Mouse (Mus musculus) midbrain, embryonic 11.5 days (tissue): Measurements from ENCODE around the gene Slc25a44. TPM values are rescaled to one million over a fixed set of nuclear protein-coding genes. Genes with fewer than 3 reads are reported as not detected.
"Not testable (repeated sequence)": the region's sequence is repeated elsewhere in the genome, so short reads cannot be mapped to it uniquely, and the experiment has no call there.

ENCODE experiments used
- ATAC-seq: fragments of 200-750 bp; cut with Nextera tagmentation; 2 replicates; pipeline ENCODE4 v1.8.0; 2017; ENCODE audit warnings: moderate TSS enrichment, moderate library complexity; ENCODE audit not compliant: low FRiP score
- DNase-seq: peaks from one replicate; pipeline ENCODE4 v3.0.0; 2015; ENCODE audit warnings: low spot score; ENCODE audit errors: missing footprints
- H3K27ac ChIP-seq: fragments of 300-500 bp; sonication (generic); 2 replicates; pipeline ENCODE4 v1.5.1; 2014; ENCODE audit warnings: low read depth, low read length
- H3K27me3 ChIP-seq: fragments of 300-500 bp; sonication (generic); 2 replicates; pipeline ENCODE4 v1.6.1; 2014; ENCODE audit warnings: mild to moderate bottlenecking, low read length, moderate library complexity, mixed read lengths; ENCODE audit not compliant: control insufficient read depth, insufficient read depth
- H3K36me3 ChIP-seq: fragments of 300-500 bp; sonication (generic); 2 replicates; pipeline ENCODE4 v1.6.1; 2014; ENCODE audit warnings: mild to moderate bottlenecking, low read length, moderate library complexity, mixed read lengths; ENCODE audit not compliant: control insufficient read depth, insufficient read depth
- H3K4me1 ChIP-seq: fragments of 300-500 bp; sonication (generic); 2 replicates; pipeline ENCODE4 v1.6.1; 2014; ENCODE audit warnings: low read length; ENCODE audit not compliant: control insufficient read depth, insufficient read depth
- H3K4me2 ChIP-seq: fragments of 300-500 bp; sonication (generic); 2 replicates; pipeline ENCODE4 v1.6.1; 2014; ENCODE audit warnings: mild to moderate bottlenecking, moderate library complexity
- H3K4me3 ChIP-seq: fragments of 300-500 bp; sonication (generic); 2 replicates; pipeline ENCODE4 v1.5.1; 2014; ENCODE audit warnings: low read depth, low read length
- H3K9ac ChIP-seq: fragments of 300-500 bp; sonication (generic); 2 replicates; pipeline ENCODE4 v1.6.1; 2014; ENCODE audit warnings: low read length
- H3K9me3 ChIP-seq: fragments of 300-500 bp; sonication (generic); 2 replicates; pipeline ENCODE4 v1.6.1; 2016; ENCODE audit warnings: low read length; ENCODE audit not compliant: control insufficient read depth
- WGBS: fragments of 180-500 bp; shearing (Covaris S2); extraction: QIAGEN DNeasy Blood & Tissue Kit; methylation state at CpG from one replicate; pipeline ENCODE4 v1.1.7; 2014; 5-methylcytosine and 5-hydroxymethylcytosine counted together
- polyA plus RNA-seq: library from polyadenylated mRNA; unstranded; fragments of >200 nt; fragmentation: Nextera tagmentation; extraction: Ambion mirVana; gene quantifications from 2 replicates; pipeline ENCODE4 v1.2.1, GENCODE M21; 2014

The Slc25a44 gene
- polyA plus RNA-seq, 1 experiment from 2014 or later = 20.8 TPM

GRCm38 (mm10) chr3:88393776-88394375 lies 31.1 kb downstream of the Slc25a44 start:
- WGBS = 91% methylated on average over 9 of the region's 9 CpGs
- no peaks in the 10 kb centered on the region; the same call in 1 of the 2 replicates for H3K9me3 ChIP-seq

GRCm38 (mm10) chr3:88384364-88384763 lies 40.6 kb downstream of the Slc25a44 start, which contains the start of gene Bglap:
Gene Bglap, minus strand, starts transcription at chr3:88384464.
- WGBS = 82% methylated on average over 5 of the region's 5 CpGs

More at GRCm38 (mm10) chr3:88393776-88394375, 31.1 kb downstream of the Slc25a44 start:
- Histone ChIP-seq H3K9ac (no peak overlapping the region), H3K4me3 (no peak overlapping the region), H3K27me3 (no peaks in the 10 kb centered on the region), H3K27ac (no peak overlapping the region), H3K4me2 (no peak overlapping the region), H3K4me1 (no peaks in the 10 kb centered on the region), H3K36me3 (0 out of 2 replicates have a peak, but pooled peaks cover 2% of the 10 kb centered on the region)
- ATAC-seq (no peak), DNase-seq (no peak)

GRCm38 (mm10) chr3:88382383-88382782 lies 42.6 kb downstream of the Slc25a44 start:
- H3K36me3 ChIP-seq, H3K4me2 ChIP-seq, DNase-seq, H3K4me3 ChIP-seq, H3K27me3 ChIP-seq, H3K9me3 ChIP-seq, H3K27ac ChIP-seq, H3K9ac ChIP-seq, H3K4me1 ChIP-seq: not testable (repeated sequence)
- peak; percentile 14; the same call in 1 of the 2 replicates for ATAC-seq
- 27% methylated on average over 1 of the region's 7 CpGs for WGBS

More at GRCm38 (mm10) chr3:88384364-88384763, 40.6 kb downstream of the Slc25a44 start, which contains the start of gene Bglap:
- no peak within 1 kb of the TSS for H3K9ac ChIP-seq
- H3K4me1 ChIP-seq = peaks cover 2% of the 10 kb centered on the region; the same call in 1 of the 2 replicates
- ATAC-seq (no peak), DNase-seq (no peak)
- no peak within 1 kb of the TSS for H3K27ac ChIP-seq
- H3K9me3 ChIP-seq = no peaks in the 10 kb centered on the region
- no peak within 1 kb of the TSS for H3K4me3 ChIP-seq
- no peaks in the 10 kb centered on the region for H3K36me3 ChIP-seq
- H3K27me3 ChIP-seq = no peaks in the 10 kb centered on the region
- no peak within 1 kb of the TSS for H3K4me2 ChIP-seq

GRCm38 (mm10) chr3:88381389-88382315 lies 43.3 kb downstream of the Slc25a44 start:
- not testable (repeated sequence) for H3K36me3 ChIP-seq, H3K4me1 ChIP-seq, H3K9me3 ChIP-seq, H3K4me3 ChIP-seq, H3K27me3 ChIP-seq, H3K27ac ChIP-seq
- Histone ChIP-seq H3K4me2 (peak overlapping the region; percentile 41), H3K9ac (peak overlapping the region; percentile 52; the same call in 1 of the 2 replicates)
- peak; percentile 94 for DNase-seq
- WGBS = 9% methylated on average over 18 of the region's 22 CpGs
- ATAC-seq = peak; percentile 88

GRCm38 (mm10) chr3:88378599-88378998 lies 46.3 kb downstream of the Slc25a44 start, which contains the start of gene Bglap2:
Gene Bglap2, minus strand, starts transcription at chr3:88378699.
- H3K36me3 ChIP-seq, H3K9ac ChIP-seq, H3K4me1 ChIP-seq, H3K9me3 ChIP-seq, H3K27me3 ChIP-seq, H3K4me2 ChIP-seq, ATAC-seq, H3K27ac ChIP-seq, H3K4me3 ChIP-seq, DNase-seq: not testable (repeated sequence)
- WGBS = 71% methylated on average over 4 of the region's 5 CpGs

- H3K9ac ChIP-seq, H3K4me1 ChIP-seq, H3K27ac ChIP-seq, H3K36me3 ChIP-seq, DNase-seq, H3K9me3 ChIP-seq, H3K4me3 ChIP-seq, H3K27me3 ChIP-seq, H3K4me2 ChIP-seq: not testable (repeated sequence)
- peak; percentile 25; the same call in 1 of the 2 replicates for ATAC-seq
- WGBS = 23% methylated on average over 5 of the region's 7 CpGs
Observed at GRCm38 (mm10) chr3:88376644-88377043, 48.3 kb downstream of the Slc25a44 start.

GRCm38 (mm10) chr3:88375750-88376626 lies 49.0 kb downstream of the Slc25a44 start:
- 10% methylated on average over 17 of the region's 19 CpGs for WGBS
- H3K27ac ChIP-seq = not testable (repeated sequence)

GRCm38 (mm10) chr3:88372643-88373042 lies 52.3 kb downstream of the Slc25a44 start, which contains the start of gene Bglap3:
Gene Bglap3, minus strand, starts transcription at chr3:88372743.
- H3K9me3 ChIP-seq, H3K27ac ChIP-seq, H3K9ac ChIP-seq, H3K4me3 ChIP-seq, H3K4me2 ChIP-seq, H3K4me1 ChIP-seq, H3K36me3 ChIP-seq, DNase-seq, ATAC-seq, H3K27me3 ChIP-seq: not testable (repeated sequence)
- WGBS = 91% methylated on average over 9 of the region's 9 CpGs

More at GRCm38 (mm10) chr3:88375750-88376626, 49.0 kb downstream of the Slc25a44 start:
- not testable (repeated sequence) for H3K27me3 ChIP-seq, H3K9me3 ChIP-seq, H3K4me1 ChIP-seq, H3K36me3 ChIP-seq, H3K4me3 ChIP-seq, H3K4me2 ChIP-seq
- ATAC-seq = peak; percentile 84
- 0 out of 2 replicates have a peak overlapping the region, but pooled peaks have one; percentile 2 for H3K9ac ChIP-seq
- DNase-seq = peak; percentile 90
